ENCODE assay signal across 17 mouse cellular contexts in the genomic region with DNA sequence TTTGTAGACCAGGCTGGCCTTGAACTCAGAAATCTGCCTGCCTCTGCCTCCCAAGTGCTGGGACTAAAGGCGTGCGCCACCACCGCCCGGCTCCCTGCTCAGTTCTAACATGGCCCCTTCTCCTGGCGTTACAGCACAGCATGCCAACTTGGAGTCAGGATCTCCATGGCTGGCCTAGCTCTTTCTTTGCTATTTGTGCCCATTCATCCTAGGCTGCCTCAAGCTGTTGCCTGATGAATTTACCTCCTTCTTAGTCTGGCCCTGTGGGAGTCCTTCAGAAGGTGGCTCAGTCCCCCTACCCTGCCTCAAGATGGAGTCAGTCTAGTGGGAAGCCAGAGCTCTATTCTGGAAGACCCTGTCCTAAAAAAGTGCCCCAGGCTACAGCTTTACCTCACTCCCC. TPM values are rescaled to one million over a fixed set of nuclear protein-coding genes. Genes with fewer than 3 reads are reported as not detected.
DNase-seq lines count a peak whose midpoint lies in the region; ATAC-seq and TF ChIP-seq lines count a peak whose summit lies in the region.
"Had no signal": no experiment of that assay in that cellular context is flagged by ENCODE, and none has a peak within 500 bp of the region (broad histone marks: within the 10 kb centered on the region; RNA-seq: fewer than 3 reads in every experiment).

No protein-coding gene starts in this region.

- H3K36me3 ChIP-seq in midbrain, embryonic 11.5 days (ENCODE audit: control insufficient read depth, insufficient read depth, low read length), result peaks cover 6% of the 10 kb centered on the region; the same call in 1 of the 2 replicates

- peak; percentile 52 for DNase-seq in cerebellum, adult 11-12 months
- no peak for DNase-seq in cerebellum, postnatal 14 days
- DNase-seq in cerebellum, postnatal 25 days, result peak; percentile 47 to 62
- DNase-seq in cerebellum, postnatal 4 days (ENCODE audit: low spot score in 2 of 2), result no peak
- no peak for DNase-seq in layer of hippocampus, adult 2 months (ENCODE audit: low spot score in 2 of 2)
- DNase-seq in layer of hippocampus, postnatal 36 days, result no peak
- DNase-seq in Patski (ENCODE audit: low read depth, low spot score), result no peak
- DNase-seq in midbrain, embryonic 11.5 days (ENCODE audit: low spot score, missing footprints), result no peak
- DNase-seq: kidney, adult 2 months had no signal

- POLR2A ChIA-PET in Patski (lab: Charles Lee), result no interaction called here

- H3K4me2 ChIP-seq in midbrain, embryonic 11.5 days, result no peak overlapping the region
- H3K4me2 ChIP-seq: embryonic facial prominence, embryonic 13.5 days; forebrain, embryonic 12.5 days; hindbrain, embryonic 15.5 days had no signal

- H3K4me3 ChIP-seq in layer of hippocampus, adult 2 months, result no peak overlapping the region
- H3K4me3 ChIP-seq in midbrain, embryonic 11.5 days (ENCODE audit: low read depth, low read length), result no peak overlapping the region
- H3K4me3 ChIP-seq: embryonic facial prominence, embryonic 13.5 days; forebrain, embryonic 12.5 days; hindbrain, embryonic 15.5 days had no signal

- CTCF ChIA-PET in Patski (lab: Charles Lee), result interaction anchor here (0.6 to 2.1 kb wide), 3 partner anchors 10 to 27 kb away, joined by 3 to 14 read pairs (median 5); no protein-coding TSS in a partner anchor

- H3K27me3 ChIP-seq in Patski, result peaks cover 5% of the 10 kb centered on the region
- H3K27me3 ChIP-seq in midbrain, embryonic 11.5 days (ENCODE audit: control insufficient read depth, insufficient read depth, low read length), result peaks cover 7% of the 10 kb centered on the region
- H3K27me3 ChIP-seq: hindbrain, embryonic 15.5 days had no signal

- WGBS in midbrain, embryonic 11.5 days, result 97% methylated on average over 5 of the region's 5 CpGs

- ATAC-seq in Patski, result peak; percentile 8
- ATAC-seq in midbrain, embryonic 11.5 days (ENCODE audit: low FRiP score), result no peak
- ATAC-seq: activated CD4-positive, CD25-positive, alpha-beta regulatory T cell, adult 4 months; forebrain, embryonic 16.5 days; intestine, embryonic 16.5 days had no signal

- no peaks in the 10 kb centered on the region for H3K9me3 ChIP-seq in midbrain, embryonic 11.5 days (ENCODE audit: control insufficient read depth, low read length)
- H3K9me3 ChIP-seq: forebrain, embryonic 12.5 days; hindbrain, embryonic 15.5 days had no signal

- H3K27ac ChIP-seq in layer of hippocampus, adult 2 months, result peak overlapping the region; percentile 77
- H3K27ac ChIP-seq in midbrain, embryonic 11.5 days (ENCODE audit: low read depth, low read length), result no peak overlapping the region
- H3K27ac ChIP-seq: embryonic facial prominence, embryonic 13.5 days; forebrain, embryonic 12.5 days had no signal

- no peak overlapping the region for H3K9ac ChIP-seq in midbrain, embryonic 11.5 days (ENCODE audit: low read length)
- H3K9ac ChIP-seq: embryonic facial prominence, embryonic 13.5 days; forebrain, embryonic 12.5 days; hindbrain, embryonic 15.5 days had no signal

- H3K4me1 ChIP-seq in midbrain, embryonic 11.5 days (ENCODE audit: control insufficient read depth, insufficient read depth, low read length), result peaks cover 7% of the 10 kb centered on the region; the same call in 1 of the 2 replicates

- in situ Hi-C loops in Patski (cut with MboI; ENCODE audit: low pct_unique_long_range_greater_than_20kb), result no loop called here

- no peak for TF ChIP-seq CTCF in layer of hippocampus, adult 2 months (conservative IDR thresholded peaks at IDR 0.05)
- no peak for TF ChIP-seq CTCF in Patski (IDR thresholded peaks at IDR 0.05)

RNA-seq across cellular contexts. Expression of a gene that starts 1.4 kb away (rescaled TPM):
- total RNA-seq in layer of hippocampus, adult 2 months (2021), result 100 to 1,000 TPM in 1 of 2 experiments, 10 to 100 TPM in 1; 95.2 to 100 TPM
- total RNA-seq in layer of hippocampus, postnatal 36 days (2021), result 10 to 100 TPM; 96.5 to 98.1 TPM
- polyA plus RNA-seq in Patski (2021), result 0.33 TPM
- polyA plus RNA-seq in midbrain, embryonic 11.5 days (2014; fragmentation: Nextera tagmentation; extraction: Ambion mirVana), result 3.1 and 3.3 TPM in 2 replicates
- total RNA-seq: heart, postnatal 36 days; MEL had no signal

RNA-seq across cellular contexts. Expression of a gene that starts 10.4 kb away (rescaled TPM):
- total RNA-seq in layer of hippocampus, adult 2 months (2021), result 10 to 100 TPM; 60.8 to 66.1 TPM
- total RNA-seq in layer of hippocampus, postnatal 36 days (2021), result 10 to 100 TPM; 69.6 to 71.4 TPM
- polyA plus RNA-seq in Patski (2021), result 14.3 TPM
- 9.1 and 10.1 TPM in 2 replicates for polyA plus RNA-seq in midbrain, embryonic 11.5 days (2014; fragmentation: Nextera tagmentation; extraction: Ambion mirVana)

RNA-seq across cellular contexts. Expression of a gene that starts 12.1 kb away (rescaled TPM):
- 100 to 1,000 TPM; 161 to 176 TPM for total RNA-seq in layer of hippocampus, adult 2 months (2021)
- total RNA-seq in layer of hippocampus, postnatal 36 days (2021), result 100 to 1,000 TPM; 161 to 175 TPM
- polyA plus RNA-seq in Patski (2021), result 7.2 TPM
- 6.6 and 7.0 TPM in 2 replicates for polyA plus RNA-seq in midbrain, embryonic 11.5 days (2014; fragmentation: Nextera tagmentation; extraction: Ambion mirVana)
- polyA plus RNA-seq: activated CD4-positive, CD25-positive, alpha-beta regulatory T cell, adult 4 months had no signal

RNA-seq across cellular contexts. Expression of a gene that starts 33.1 kb away (rescaled TPM):
- total RNA-seq in layer of hippocampus, adult 2 months (2021), result 100 to 1,000 TPM; 176 TPM
- total RNA-seq in layer of hippocampus, postnatal 36 days (2021), result 100 to 1,000 TPM; 174 to 175 TPM
- polyA plus RNA-seq in Patski (2021), result 129 TPM
- polyA plus RNA-seq in midbrain, embryonic 11.5 days (2014; fragmentation: Nextera tagmentation; extraction: Ambion mirVana), result 200 and 232 TPM in 2 replicates

RNA-seq across cellular contexts. Expression of a gene that starts 43.0 kb away (rescaled TPM):
- total RNA-seq in layer of hippocampus, adult 2 months (2021), result 10 to 100 TPM; 52.0 to 52.6 TPM
- 10 to 100 TPM; 48.9 to 55.3 TPM for total RNA-seq in layer of hippocampus, postnatal 36 days (2021)
- polyA plus RNA-seq in Patski (2021), result 43.3 TPM
- polyA plus RNA-seq in midbrain, embryonic 11.5 days (2014; fragmentation: Nextera tagmentation; extraction: Ambion mirVana), result 44.1 and 51.4 TPM in 2 replicates

Comparison
In these comparisons a context has a peak if more than half of its experiments do, and no peak if none do; other contexts are left out.
1. DNase-seq: peak in cerebellum, adult 11-12 months (single experiment) and cerebellum, postnatal 25 days (2 of 2); none in cerebellum, postnatal 14 days (0 of 2), cerebellum, postnatal 4 days (0 of 2), layer of hippocampus, adult 2 months (0 of 2), layer of hippocampus, postnatal 36 days (0 of 2), Patski (single experiment) and midbrain, embryonic 11.5 days (single experiment).